Mouse (Mus musculus) A20 (cell line): ENCODE measurements at regions not wholly inside any gene's neighbourhood (a gene's known extent, or its start where the extent isn't known, plus 50 kb on each side); places are given as distances from the start of the nearest gene placed in this dataset.

Experiments
- DNase-seq: peaks from one replicate; pipeline ENCODE4 v3.0.0-alpha.2; 2011; ENCODE audit warnings: low read depth, low spot score

- DNase-seq = peak; percentile 49
These were observed 74.6 kb upstream of the Fermt1 start for GRCm38 (mm10) chr2:133020173-133020837.

GRCm38 (mm10) chr2:133021244-133021643 lies 75.5 kb upstream of the Fermt1 start:
- no peak for DNase-seq

- no peak for DNase-seq
These were observed 81.3 kb upstream of the Fermt1 start for GRCm38 (mm10) chr2:133027038-133027437.

GRCm38 (mm10) chr2:133035421-133035820 lies 89.7 kb upstream of the Fermt1 start:
- DNase-seq = no peak

GRCm38 (mm10) chr2:133040708-133041107 lies 95.0 kb upstream of the Fermt1 start:
- no peak for DNase-seq

- no peak for DNase-seq
These were observed 132.1 kb upstream of the Fermt1 start for GRCm38 (mm10) chr2:133077698-133078356.

- no peak for DNase-seq
These were observed 145.3 kb upstream of the Fermt1 start for GRCm38 (mm10) chr2:133090976-133091375.

- peak; percentile 1 for DNase-seq
These were observed 167.9 kb upstream of the Fermt1 start for GRCm38 (mm10) chr2:133113642-133114041.

GRCm38 (mm10) chr2:133118651-133119050 lies 172.9 kb upstream of the Fermt1 start:
- no peak for DNase-seq

GRCm38 (mm10) chr2:133125212-133125801 lies 179.6 kb upstream of the Fermt1 start:
- no peak for DNase-seq

GRCm38 (mm10) chr2:133134878-133135277 lies 189.2 kb upstream of the Fermt1 start:
- no peak for DNase-seq

- DNase-seq = no peak
These were observed 193.2 kb upstream of the Fermt1 start for GRCm38 (mm10) chr2:133138877-133139276.

- DNase-seq = no peak
These were observed 195.8 kb upstream of the Fermt1 start for GRCm38 (mm10) chr2:133141341-133142035.

- DNase-seq = no peak
These were observed 206.8 kb upstream of the Fermt1 start for GRCm38 (mm10) chr2:133152461-133152860.

GRCm38 (mm10) chr2:133156537-133156936 lies 210.8 kb upstream of the Fermt1 start:
- DNase-seq = no peak

- no peak for DNase-seq
These were observed 212.5 kb upstream of the Fermt1 start for GRCm38 (mm10) chr2:133158206-133158605.

GRCm38 (mm10) chr2:133159398-133159797 lies 213.7 kb upstream of the Fermt1 start:
- DNase-seq = no peak

- no peak for DNase-seq
These were observed 230.7 kb upstream of the Fermt1 start for GRCm38 (mm10) chr2:133176411-133176810.

- DNase-seq = no peak
These were observed 235.5 kb upstream of the Fermt1 start for GRCm38 (mm10) chr2:133181216-133181615.

- DNase-seq = no peak
These were observed 237.2 kb upstream of the Fermt1 start for GRCm38 (mm10) chr2:133182920-133183319.

- no peak for DNase-seq
These were observed 258.7 kb upstream of the Fermt1 start for GRCm38 (mm10) chr2:133204295-133204866.

GRCm38 (mm10) chr2:133208498-133208897 lies 262.8 kb upstream of the Fermt1 start:
- DNase-seq = no peak
